Mouse (Mus musculus): Measurements from ENCODE around the gene Siva1.

The Siva1 gene

GRCm38 (mm10) chr12:112644180-112644854, at the start of gene Siva1:
TSS of gene Siva1 (plus strand) at chr12:112644679.
- peak; percentile 88 to 95 for DNase-seq (ENCODE audit: low spot score in 2 of 2)

- DNase-seq (ENCODE audit: low spot score in 2 of 2): peak in 1 of 2 experiments; percentile 59
These were observed 49.5 kb upstream of the Siva1 start for GRCm38 (mm10) chr12:112594989-112595388.

DNA sequence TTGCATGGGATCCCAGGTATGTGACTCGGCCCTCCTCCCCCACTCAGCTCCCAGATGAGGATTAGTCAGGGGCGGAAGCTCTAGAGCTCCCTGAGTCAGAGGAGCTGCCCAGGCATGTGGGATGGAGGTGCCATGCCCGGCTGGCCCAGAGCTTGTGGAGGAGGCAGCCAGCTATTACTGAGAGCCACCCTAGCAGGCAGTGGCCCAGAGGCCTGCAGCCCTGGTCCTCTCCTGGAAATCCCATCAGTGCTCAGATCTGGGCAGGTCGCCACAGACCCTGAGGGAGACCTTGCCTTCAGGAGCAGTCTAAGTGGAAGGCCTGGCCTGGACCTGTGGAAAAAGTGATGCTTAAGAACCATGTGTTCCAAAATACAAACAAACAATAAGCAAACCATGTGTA, 48.9 kb upstream of the Siva1 start:
- DNase-seq (ENCODE audit: low spot score in 2 of 2): no peak

DNA sequence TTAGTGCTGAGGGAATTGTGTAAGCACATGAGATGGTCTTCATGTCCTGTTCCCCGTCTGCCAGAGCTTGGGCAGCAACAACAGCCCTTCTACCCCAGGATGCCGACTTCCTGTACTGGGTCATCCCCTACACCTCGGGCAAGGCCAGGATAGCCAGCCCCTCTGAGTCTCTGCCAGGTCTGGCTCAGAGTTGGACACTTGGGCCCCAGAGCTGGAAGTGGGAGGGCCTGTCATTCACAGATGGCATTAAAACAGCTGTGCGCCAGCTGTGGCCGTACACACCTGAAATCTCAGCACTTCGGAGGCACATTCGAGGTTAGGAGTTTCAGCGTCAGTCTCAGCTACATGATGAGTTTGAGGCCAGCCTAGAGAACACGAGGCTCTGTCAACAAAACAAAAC, 48.0 kb upstream of the Siva1 start:
- DNase-seq (ENCODE audit: low spot score in 2 of 2): no peak

GRCm38 (mm10) chr12:112596891-112597500, 47.5 kb upstream of the Siva1 start:
- no peak for DNase-seq (ENCODE audit: low spot score in 2 of 2)

DNA sequence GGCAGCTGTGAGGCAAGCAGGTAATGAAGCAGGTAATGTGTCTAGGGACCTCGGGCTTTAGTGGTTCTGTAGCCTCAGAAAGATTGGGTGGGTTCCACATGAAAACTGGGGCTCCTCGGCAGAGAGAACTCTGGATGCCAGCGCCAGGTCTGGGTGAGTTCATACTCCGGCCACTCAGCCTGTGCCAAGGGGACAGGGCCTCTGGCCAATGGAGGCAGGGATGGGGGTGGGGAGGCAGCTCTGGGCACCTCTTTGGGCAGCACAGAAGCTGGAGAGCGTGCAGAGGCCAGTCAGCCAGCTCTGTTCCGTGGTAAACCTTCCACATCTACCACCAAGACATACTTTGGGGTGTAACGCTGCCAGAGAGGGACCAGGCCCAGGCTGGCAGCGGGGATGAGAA, 46.9 kb upstream of the Siva1 start:
- DNase-seq (ENCODE audit: low spot score in 2 of 2): no peak

DNA sequence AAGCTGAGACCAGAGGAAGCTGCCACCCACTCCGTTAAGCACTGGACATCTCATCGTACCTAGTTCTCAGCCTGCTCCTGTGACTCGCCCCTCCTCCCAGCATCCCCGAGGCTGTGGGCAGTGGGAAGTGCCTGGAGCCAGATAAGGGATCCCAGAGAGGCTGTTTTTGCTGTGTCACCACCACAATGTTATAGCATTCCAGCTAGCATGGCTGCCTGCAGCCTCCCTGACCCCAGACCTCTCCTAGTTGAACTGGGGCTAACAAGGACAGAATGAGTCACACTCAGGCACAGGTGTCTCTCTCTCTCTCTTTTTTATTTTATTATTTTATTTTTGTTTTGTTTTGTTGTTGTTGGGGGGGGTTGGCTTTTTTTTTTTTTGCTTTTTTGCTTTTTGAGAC, 45.3 kb upstream of the Siva1 start:
- no peak for DNase-seq (ENCODE audit: low spot score in 2 of 2)

GRCm38 (mm10) chr12:112599942-112600611, 44.4 kb upstream of the Siva1 start:
- DNase-seq (ENCODE audit: low spot score in 2 of 2): no peak

DNA sequence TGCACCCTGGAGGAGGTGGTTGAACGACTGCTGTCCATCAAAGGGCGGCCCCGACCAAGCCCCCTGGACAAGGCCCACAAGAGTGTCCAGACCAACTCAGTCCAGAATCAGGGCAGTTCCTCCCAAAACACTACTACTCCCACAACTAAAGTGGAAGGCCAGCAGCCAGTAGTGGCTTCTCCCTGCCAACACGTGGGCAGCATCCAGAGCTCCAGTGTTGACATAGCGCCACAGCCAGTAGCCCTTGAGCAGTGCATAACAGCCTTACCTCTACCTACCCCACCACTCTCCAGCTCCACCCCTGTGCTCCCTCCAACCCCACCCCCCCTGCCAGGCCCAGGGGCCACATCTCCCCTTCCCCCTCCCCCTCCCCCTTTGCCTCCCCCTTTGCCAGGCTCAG, 40.5 kb upstream of the Siva1 start:
- DNase-seq (ENCODE audit: low spot score in 2 of 2): no peak

- DNase-seq (ENCODE audit: low spot score in 2 of 2): no peak
These were observed 39.5 kb upstream of the Siva1 start for GRCm38 (mm10) chr12:112604709-112605649.

DNA sequence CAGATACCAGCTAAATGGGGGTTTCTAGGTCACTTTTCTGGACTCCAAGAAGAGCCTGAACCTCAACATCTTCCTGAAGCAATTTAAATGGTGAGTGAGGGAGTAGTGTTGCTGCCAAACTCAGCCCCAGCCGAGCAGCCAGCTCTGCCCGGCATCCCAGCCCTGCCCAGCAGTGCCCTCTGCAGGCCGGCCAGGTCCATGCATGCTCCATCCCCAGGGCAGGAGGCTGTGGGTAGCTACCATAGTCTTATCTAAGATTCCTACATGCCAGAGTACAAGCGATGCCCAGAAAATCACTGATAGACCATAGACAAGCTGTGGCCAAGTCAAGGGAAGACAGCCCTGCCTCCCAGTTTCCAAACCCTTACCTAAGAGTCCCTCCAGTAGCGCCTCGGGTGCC, 38.7 kb upstream of the Siva1 start:
- DNase-seq (ENCODE audit: low spot score in 2 of 2): peak; percentile 56 to 70

DNA sequence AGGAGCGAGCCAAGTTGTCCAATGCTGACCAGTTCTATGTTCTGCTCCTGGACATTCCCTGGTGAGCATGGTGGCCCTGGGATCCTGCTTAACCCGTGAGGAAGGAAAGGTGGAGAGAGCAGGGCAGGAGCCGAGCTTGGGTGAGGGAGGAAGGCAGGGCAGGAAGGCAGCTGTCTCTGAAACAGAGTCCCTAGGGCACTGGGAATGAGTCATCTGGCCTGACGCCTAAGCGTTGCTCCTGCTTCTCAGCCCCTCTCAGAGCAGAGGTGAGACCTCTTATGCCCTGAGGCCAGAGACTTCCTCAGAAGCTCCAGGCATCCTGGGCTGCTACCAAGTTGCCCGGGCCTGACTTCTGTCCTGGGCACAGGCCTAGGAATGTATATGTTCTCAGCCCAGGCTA, 37.5 kb upstream of the Siva1 start:
- no peak for DNase-seq (ENCODE audit: low spot score in 2 of 2)

- DNase-seq (ENCODE audit: low spot score in 2 of 2): no peak
These were observed 35.4 kb upstream of the Siva1 start for GRCm38 (mm10) chr12:112609031-112609430.

GRCm38 (mm10) chr12:112616668-112617067, 27.8 kb upstream of the Siva1 start:
- no peak for DNase-seq (ENCODE audit: low spot score in 2 of 2)

DNA sequence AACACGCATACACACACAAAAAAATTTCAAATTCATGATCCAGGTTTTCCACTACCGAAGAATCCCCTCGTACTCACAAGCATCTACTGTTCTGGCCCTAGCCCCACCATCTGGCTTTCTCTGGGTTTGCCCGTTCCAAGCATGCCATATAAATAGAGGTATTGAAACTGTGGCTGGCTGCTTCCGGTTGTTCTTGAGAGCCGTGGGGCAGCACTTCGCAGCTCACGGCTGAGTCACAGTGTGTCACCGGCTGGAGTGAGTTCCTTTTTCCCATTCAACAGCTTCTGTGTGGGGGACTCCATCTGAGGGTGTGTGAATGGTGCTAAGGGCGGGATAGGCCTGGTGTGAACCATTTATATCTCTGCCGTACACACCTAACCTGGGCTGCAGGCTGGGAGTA, 27.3 kb upstream of the Siva1 start:
- DNase-seq (ENCODE audit: low spot score in 2 of 2): peak in 1 of 2 experiments; percentile 64

DNA sequence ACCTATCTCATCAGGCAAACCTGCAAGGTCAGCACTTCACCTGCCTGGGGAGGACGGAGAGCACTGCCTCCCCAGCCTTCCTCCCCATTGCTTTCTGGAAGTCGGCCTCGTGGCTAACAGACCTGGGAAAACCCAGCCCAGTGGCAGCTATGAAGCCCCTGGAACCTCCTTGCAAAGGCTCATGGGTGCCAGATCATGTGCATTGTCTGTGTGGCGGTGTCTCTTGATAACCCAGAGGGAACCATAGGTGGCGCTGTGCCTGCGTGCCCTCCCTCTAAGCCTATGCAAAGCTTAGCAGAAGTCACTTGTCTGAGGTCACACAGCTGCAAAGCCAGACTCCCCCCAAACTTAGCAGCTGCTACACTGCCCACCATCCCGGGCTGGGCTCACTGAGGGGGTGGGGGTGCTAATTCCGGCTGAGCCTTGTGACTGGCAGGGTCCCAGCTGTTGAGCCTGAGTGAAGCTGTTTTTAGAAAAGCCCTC, 26.5 kb upstream of the Siva1 start:
- DNase-seq (ENCODE audit: low spot score in 2 of 2): peak; percentile 40 to 47

GRCm38 (mm10) chr12:112618981-112619685, 25.3 kb upstream of the Siva1 start:
- DNase-seq (ENCODE audit: low spot score in 2 of 2): no peak

GRCm38 (mm10) chr12:112619686-112620353, 24.7 kb upstream of the Siva1 start, which contains the start of gene Adssl1:
TSS of gene Adssl1 (plus strand) at chr12:112620045.
- DNase-seq (ENCODE audit: low spot score in 2 of 2): no peak

GRCm38 (mm10) chr12:112620354-112621061, 24.0 kb upstream of the Siva1 start:
- no peak for DNase-seq (ENCODE audit: low spot score in 2 of 2)

DNA sequence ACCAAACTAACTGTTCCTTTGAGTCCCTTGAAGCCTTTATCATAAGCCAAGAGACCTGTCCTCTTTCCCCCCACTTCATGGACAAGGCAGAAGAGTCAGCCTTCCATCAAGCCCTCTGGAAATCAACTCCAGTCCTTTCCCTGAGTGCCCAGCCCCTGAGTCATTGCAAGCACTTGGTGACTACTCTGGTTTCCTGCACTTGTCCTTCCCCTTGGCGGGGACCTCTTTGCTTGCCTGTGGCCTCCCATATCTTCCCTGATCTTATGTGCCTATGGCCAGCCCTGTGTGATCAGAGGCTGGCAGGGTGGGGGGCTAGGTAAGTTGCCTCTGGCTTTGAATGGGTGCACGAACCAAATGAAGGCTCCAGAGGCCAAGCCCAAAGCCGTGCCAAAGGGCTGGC, 22.6 kb upstream of the Siva1 start:
- no peak for DNase-seq (ENCODE audit: low spot score in 2 of 2)
